Mouse (Mus musculus): ENCODE measurements around the gene Cdyl.

Cdyl gene

DNA sequence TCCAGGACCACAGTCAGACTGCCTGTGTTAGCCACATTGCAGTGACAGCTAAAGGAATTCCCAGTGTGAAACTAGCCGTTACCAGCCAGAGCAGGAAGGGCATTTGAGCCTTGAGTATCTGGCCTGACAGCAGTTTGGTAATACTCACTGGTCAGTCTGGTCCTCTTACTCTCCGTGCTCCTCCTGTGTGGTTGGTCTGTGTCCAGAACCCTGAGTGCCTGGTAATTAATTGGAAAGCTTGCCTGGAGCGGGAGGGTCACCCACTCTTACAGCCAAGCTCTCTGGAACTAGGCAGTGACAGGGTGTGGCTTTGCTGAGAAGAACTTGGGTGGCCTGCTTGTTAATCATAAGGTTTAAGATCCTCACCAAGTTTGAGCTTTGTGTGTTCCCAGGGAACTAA lies 189.1 kb downstream of the Cdyl start:
- peak; percentile 29 for DNase-seq

DNA sequence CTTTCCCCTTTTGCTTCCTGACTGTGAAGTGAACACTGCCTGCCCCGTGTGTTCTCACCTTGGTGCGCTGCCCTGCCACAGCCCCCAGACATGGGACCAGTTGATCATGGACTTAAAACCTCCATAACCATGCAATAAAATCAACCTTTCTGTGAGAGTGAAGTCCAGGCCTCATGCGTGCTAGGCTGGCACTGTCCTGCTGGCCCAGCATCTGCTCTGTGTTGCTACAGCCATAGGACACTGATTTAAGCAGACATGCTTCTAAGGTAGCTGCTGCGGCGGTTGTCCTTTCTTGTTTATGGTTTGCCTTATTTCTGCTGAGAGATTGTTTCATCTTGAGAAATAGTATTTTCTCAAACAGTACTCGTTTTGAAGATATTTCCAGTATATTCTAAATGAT lies 191.9 kb downstream of the Cdyl start:
- no peak for DNase-seq

DNA sequence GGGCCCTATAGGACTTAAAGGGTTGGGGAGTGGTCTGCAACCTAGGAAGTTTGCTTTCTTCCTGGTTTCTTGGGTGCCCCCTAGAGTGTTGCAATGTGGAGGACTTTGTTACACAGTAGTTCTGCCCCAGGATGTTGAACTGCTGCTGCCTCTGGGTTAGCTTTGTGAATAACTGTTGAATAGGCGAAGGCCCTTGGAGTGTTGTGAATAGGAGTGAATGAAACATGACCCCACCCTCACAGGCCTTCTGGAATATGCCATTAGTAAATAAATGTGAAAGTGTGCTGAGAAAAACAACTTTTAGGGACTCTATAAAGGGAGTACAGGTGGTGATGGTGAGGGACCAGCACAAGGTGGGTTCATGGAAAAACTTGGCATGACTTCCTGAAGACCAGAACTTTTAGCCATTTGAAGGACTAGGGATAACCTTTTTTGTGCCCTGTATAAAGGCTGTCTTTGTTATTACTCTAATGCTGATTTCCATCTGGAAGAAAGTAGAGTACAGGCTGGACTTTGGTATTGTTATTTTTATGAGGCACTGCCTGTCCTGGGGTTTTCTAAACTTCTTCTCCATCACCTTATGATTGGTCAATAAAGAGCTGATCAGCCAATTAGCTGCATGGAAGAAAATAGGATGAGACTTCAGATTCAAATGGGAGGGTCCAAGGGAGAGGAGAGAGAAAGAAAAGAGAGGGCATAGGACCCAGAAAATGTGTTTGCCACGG lies 193.4 kb downstream of the Cdyl start:
- no peak for DNase-seq

- DNase-seq, result no peak
These were observed 197.9 kb downstream of the Cdyl start for GRCm38 (mm10) chr13:35857486-35857885.

GRCm38 (mm10) chr13:35860916-35861315 lies 201.3 kb downstream of the Cdyl start:
- peak; percentile 13 for DNase-seq

- DNase-seq, result no peak
These were observed 211.0 kb downstream of the Cdyl start for GRCm38 (mm10) chr13:35870659-35871058.

DNA sequence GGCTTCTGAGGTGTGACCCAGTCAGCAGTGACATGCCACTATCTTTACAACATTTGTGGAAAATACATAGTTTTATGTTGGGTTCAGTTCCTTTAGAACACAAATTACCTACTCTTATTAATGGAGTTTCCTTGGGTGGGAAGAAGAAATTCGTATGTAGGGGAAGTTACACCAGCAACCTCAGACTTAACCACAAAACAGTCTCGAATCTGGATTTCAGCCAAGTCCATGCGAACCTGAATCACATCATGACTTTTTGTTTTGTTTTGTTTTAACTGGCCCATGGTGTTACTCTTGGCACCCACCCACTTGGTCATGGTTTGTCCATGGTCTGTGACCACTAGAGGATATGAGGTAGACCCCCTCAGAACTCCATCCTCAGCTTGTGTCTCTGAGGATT lies 211.5 kb downstream of the Cdyl start:
- no peak for DNase-seq

- no peak for DNase-seq
These were observed 215.8 kb downstream of the Cdyl start for GRCm38 (mm10) chr13:35875396-35875795.

GRCm38 (mm10) chr13:35878282-35878681 lies 218.6 kb downstream of the Cdyl start:
- no peak for DNase-seq

- DNase-seq, result no peak
These were observed 219.4 kb downstream of the Cdyl start for GRCm38 (mm10) chr13:35879068-35879467.

DNA sequence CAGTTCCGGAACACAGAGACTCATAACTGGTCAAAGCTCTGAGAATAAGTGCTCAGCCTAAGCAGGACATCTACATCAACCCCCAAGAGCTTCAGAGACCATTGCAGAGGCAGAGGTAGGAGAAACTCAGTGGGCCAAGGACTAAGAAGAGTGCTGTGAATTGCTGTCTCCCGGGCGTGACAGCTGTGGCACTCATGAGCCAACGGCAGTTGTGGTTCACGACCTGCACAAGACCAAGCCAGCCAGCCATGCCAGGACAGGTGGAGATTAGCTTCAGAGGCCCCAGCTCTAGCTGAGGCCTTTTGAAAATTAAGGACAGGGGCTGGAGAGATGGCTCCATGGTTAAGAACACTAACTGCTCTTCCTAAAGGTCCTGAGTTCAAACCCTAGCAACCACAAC lies 219.9 kb downstream of the Cdyl start:
- no peak for DNase-seq

DNA sequence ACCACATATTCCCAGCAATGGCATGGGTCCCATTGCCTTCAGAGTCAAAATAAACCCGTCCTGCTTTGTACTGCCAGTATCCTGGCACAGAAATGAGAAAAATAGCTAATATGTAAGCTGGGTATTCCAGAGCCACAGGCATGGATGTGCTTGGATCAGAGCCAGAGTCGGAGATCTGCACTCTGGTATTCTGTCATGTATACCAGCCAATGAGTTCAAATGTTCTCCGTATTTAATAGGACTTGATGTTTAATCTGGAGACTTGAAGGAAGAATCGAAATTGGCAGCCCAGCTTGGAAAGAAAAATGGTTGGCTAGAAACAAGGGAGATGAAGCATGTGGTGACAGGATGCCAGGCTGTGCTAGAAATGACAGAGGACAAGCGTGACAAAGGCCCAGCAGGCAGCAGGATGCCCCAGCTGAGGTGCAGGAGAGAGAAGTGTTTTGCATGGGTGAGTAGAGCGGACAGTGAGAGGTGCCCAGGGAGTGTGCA lies 221.0 kb downstream of the Cdyl start:
- no peak for DNase-seq

DNA sequence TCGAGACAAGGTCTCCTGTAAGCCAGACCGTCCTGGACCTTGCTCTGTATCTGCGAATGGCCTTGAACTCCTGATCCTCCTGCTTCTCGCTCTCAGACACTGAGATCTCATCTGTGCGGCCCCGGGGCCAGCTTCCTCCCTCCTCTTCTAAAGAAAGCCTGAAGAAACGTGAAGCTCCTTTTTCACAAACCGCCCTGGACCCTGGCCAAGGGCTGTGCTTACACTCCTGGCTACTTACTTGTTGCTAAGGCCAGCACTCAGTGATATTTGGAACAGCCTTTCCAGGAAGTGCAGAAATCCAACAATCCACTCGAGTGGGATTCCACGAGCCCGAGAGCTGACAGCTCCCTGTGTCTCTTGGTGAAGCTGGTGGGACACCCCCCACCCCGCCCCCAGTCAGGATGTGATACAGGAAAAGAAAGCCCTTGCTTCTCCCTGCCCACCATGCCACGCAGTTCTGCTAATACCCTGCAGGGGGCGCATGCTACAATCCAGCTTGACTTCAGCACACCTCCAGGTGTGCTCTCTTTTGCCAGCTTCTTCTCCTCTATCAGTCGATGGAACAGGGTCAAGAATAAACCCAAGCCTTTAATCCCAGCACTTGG lies 226.6 kb downstream of the Cdyl start:
- DNase-seq, result no peak

- DNase-seq, result no peak
These were observed 233.2 kb downstream of the Cdyl start for GRCm38 (mm10) chr13:35892866-35893265.

GRCm38 (mm10) chr13:35905378-35905777 lies 245.7 kb downstream of the Cdyl start:
- no peak for DNase-seq

GRCm38 (mm10) chr13:35905879-35906481 lies 246.3 kb downstream of the Cdyl start, which contains the start of gene Rpp40:
Gene Rpp40 (minus strand): TSS chr13:35906359.
- DNase-seq, result peak; percentile 83

DNA sequence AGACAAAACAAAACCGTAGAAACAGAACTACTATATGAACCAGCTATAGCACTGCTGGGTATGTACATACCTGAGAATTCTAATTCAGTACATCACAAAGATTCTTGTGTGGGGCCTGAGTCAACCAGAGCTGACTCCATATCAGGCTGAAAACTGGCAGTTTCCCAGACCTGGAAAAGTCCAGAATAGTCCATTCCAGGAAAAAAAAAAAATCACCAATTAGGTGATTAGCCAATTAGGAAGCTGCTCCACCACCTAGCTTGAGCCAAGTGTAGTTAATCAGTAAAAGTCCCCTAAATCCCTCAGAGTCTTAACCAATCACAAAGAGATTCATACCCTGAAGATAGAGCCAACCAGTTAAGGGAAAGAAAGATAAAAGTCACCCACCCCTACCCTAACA lies 251.8 kb downstream of the Cdyl start:
- DNase-seq, result no peak
